Mouse (Mus musculus): ENCODE data around the gene Arcn1. TPM values are rescaled to one million over a fixed set of nuclear protein-coding genes. Genes with fewer than 3 reads are reported as not detected.
A peak's percentile ranks its signal among the peaks of the same experiment; 100 is the strongest.

Arcn1 gene
- polyA plus RNA-seq (2016; fragmentation: Nextera tagmentation; extraction: Ambion mirVana), result 154 and 170 TPM in 2 replicates

- H3K36me3 ChIP-seq, result peaks cover 4% of the 10 kb centered on the region; the same call in 1 of the 2 replicates
- H3K4me1 ChIP-seq (replicated peaks), result peaks cover 22% of the 10 kb centered on the region
- peak; percentile 94 for DNase-seq (ENCODE audit: low spot score)
- WGBS, result under 1% methylated on average over 82 of the region's 82 CpGs
- peak within 1 kb of the TSS; percentile 100 for H3K4me3 ChIP-seq
- no peaks in the 10 kb centered on the region for H3K9me3 ChIP-seq
- no peaks in the 10 kb centered on the region for H3K27me3 ChIP-seq (ENCODE audit: insufficient read depth, poor library complexity, severe bottlenecking)
- H3K27ac ChIP-seq, result peak within 1 kb of the TSS; percentile 97
Measured at GRCm38 (mm10) chr9:44767101-44768028, at the start of gene Arcn1, which contains the start of gene Ift46. Arcn1 (minus strand) TSS chr9:44767845. Ift46 (plus strand) TSS chr9:44767908.

DNA sequence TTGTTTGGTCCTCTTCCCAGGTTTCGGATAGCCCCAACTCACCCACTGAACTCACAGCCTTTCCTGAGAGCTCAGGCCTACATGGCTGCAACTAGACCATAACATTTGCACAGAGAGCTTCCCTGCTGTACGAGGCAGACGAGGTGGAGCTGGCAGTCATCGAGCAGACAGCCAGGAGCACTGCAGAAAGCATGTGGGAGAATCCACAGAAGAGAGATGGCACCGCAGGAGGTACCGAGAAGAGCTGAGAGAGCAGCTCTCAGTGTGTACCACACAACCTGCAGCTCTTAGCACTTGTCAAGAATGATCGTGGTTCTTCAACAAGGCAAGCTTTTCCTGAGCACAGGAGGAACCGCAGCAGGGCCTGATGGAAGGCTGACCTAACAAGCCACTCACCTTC is 46.5 kb upstream of the Arcn1 start:
- H3K36me3 ChIP-seq, result peaks cover 100% of the 10 kb centered on the region
- DNase-seq (ENCODE audit: low spot score), result no peak
- 93% methylated on average over 8 of the region's 8 CpGs for WGBS

DNA sequence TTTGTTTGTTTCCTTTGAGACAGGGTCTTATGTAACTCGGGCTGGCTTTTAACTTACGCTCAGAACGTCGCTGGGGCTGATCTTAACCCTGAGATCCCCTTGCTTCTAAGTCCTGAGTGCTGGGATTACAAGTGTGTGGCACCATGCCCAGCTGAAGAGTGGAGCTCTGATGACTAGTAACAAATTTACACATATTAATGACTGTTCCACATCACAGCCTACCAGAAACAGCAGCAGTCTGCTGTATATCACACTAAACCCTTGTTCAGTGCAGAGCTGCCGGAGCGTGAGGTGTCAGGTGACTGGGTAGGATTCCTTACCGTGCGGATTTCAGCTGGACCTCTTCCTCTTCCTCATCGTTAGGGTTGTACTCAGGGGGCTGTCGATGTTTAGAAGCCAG is 42.7 kb upstream of the Arcn1 start:
- no peak overlapping the region for H3K27ac ChIP-seq
- peaks cover 100% of the 10 kb centered on the region for H3K36me3 ChIP-seq
- 93% methylated on average over 10 of the region's 10 CpGs for WGBS

More for the DNA sequence above, 46.5 kb upstream of the Arcn1 start:
- no peaks in the 10 kb centered on the region for H3K9me3 ChIP-seq
- no peaks in the 10 kb centered on the region for H3K27me3 ChIP-seq (ENCODE audit: insufficient read depth, poor library complexity, severe bottlenecking)
- no peak overlapping the region for H3K4me3 ChIP-seq
- no peaks in the 10 kb centered on the region for H3K4me1 ChIP-seq (replicated peaks)
- no peak overlapping the region for H3K27ac ChIP-seq

DNA sequence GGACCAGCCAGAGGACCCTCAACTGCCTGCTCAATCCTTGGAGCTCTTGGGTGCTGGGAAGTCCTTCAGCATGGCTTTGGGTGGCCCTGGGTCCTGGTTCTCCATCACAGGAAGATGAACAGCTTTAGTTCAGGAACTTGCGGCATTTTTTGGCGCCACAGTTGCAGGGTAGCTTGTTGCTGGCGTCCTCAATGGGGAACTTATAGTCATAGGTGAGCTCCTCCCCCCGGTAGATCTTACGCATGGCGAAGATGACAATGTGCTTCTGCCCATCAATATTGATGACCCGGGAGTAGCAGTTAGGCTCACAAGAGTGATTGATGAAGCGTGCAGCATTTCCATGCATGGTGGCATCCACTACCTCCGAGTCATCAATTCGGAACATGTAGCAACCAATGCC is 40.1 kb upstream of the Arcn1 start:
- 0 out of 2 replicates have a peak, but pooled peaks cover under 1% of the 10 kb centered on the region for H3K27me3 ChIP-seq (ENCODE audit: insufficient read depth, poor library complexity, severe bottlenecking)
- H3K27ac ChIP-seq, result no peak overlapping the region
- H3K9me3 ChIP-seq, result no peaks in the 10 kb centered on the region
- H3K36me3 ChIP-seq, result peaks cover 83% of the 10 kb centered on the region
- H3K4me1 ChIP-seq (replicated peaks), result no peaks in the 10 kb centered on the region
- no peak overlapping the region for H3K4me3 ChIP-seq
- 94% methylated on average over 10 of the region's 10 CpGs for WGBS
- no peak for DNase-seq (ENCODE audit: low spot score)

More for the DNA sequence above, 42.7 kb upstream of the Arcn1 start:
- DNase-seq (ENCODE audit: low spot score), result no peak
- Histone ChIP-seq H3K27me3 (ENCODE audit: insufficient read depth, poor library complexity, severe bottlenecking) (no peaks in the 10 kb centered on the region), H3K9me3 (no peaks in the 10 kb centered on the region), H3K4me1 (replicated peaks) (no peaks in the 10 kb centered on the region), H3K4me3 (no peak overlapping the region)

DNA sequence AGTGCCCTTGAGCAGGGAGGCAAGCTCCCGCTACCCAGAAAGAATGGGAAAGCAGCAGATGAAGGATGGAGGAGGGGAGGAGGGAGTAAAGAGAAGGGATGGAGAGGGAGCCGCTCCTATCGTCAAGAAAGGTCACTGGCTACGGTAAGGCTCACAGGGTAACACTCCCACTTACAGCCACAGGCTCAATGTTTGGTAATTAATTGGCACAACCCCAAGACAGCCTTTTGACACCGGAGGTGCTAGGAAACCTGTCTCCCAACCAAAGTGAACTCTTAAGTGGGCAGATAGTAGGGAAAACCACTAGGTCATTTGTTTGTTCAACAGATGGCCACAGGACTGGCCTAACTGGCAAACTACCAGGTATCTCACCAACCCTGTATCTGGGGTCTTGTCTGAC is 39.5 kb upstream of the Arcn1 start:
- peaks cover 77% of the 10 kb centered on the region for H3K36me3 ChIP-seq
- WGBS, result 74% methylated on average over 5 of the region's 5 CpGs
- H3K9me3 ChIP-seq, result no peaks in the 10 kb centered on the region

GRCm38 (mm10) chr9:44805536-44805935 is 37.9 kb upstream of the Arcn1 start:
- peaks cover 61% of the 10 kb centered on the region for H3K36me3 ChIP-seq
- 98% methylated on average over 5 of the region's 5 CpGs for WGBS

More for the DNA sequence above, 39.5 kb upstream of the Arcn1 start:
- no peak overlapping the region for H3K27ac ChIP-seq
- DNase-seq (ENCODE audit: low spot score), result no peak
- peaks cover 4% of the 10 kb centered on the region; the same call in 1 of the 2 replicates for H3K27me3 ChIP-seq (ENCODE audit: insufficient read depth, poor library complexity, severe bottlenecking)
- H3K4me1 ChIP-seq (replicated peaks), result no peaks in the 10 kb centered on the region
- H3K4me3 ChIP-seq, result no peak overlapping the region

GRCm38 (mm10) chr9:44804678-44805077 is 37.0 kb upstream of the Arcn1 start:
- DNase-seq (ENCODE audit: low spot score), result no peak
- WGBS, result 92% methylated on average over 10 of the region's 10 CpGs
- H3K4me3 ChIP-seq, result no peak overlapping the region

More at GRCm38 (mm10) chr9:44805536-44805935, 37.9 kb upstream of the Arcn1 start:
- no peaks in the 10 kb centered on the region for H3K4me1 ChIP-seq (replicated peaks)
- no peak overlapping the region for H3K27ac ChIP-seq
- H3K27me3 ChIP-seq (ENCODE audit: insufficient read depth, poor library complexity, severe bottlenecking), result peaks cover 20% of the 10 kb centered on the region
- no peaks in the 10 kb centered on the region for H3K9me3 ChIP-seq
- H3K4me3 ChIP-seq, result no peak overlapping the region
- DNase-seq (ENCODE audit: low spot score), result no peak

GRCm38 (mm10) chr9:44802808-44803450 is 35.3 kb upstream of the Arcn1 start, which contains the start of gene Ttc36:
Ttc36 (minus strand) TSS chr9:44803072.
- 78% methylated on average over 4 of the region's 4 CpGs for WGBS
- Histone ChIP-seq H3K9me3 (no peaks in the 10 kb centered on the region), H3K27ac (no peak within 1 kb of the TSS), H3K27me3 (ENCODE audit: insufficient read depth, poor library complexity, severe bottlenecking) (peaks cover 40% of the 10 kb centered on the region), H3K4me3 (no peak within 1 kb of the TSS), H3K4me1 (replicated peaks) (peaks cover 25% of the 10 kb centered on the region), H3K36me3 (peaks cover 35% of the 10 kb centered on the region)
- no peak for DNase-seq (ENCODE audit: low spot score)

More at GRCm38 (mm10) chr9:44804678-44805077, 37.0 kb upstream of the Arcn1 start:
- Histone ChIP-seq H3K9me3 (no peaks in the 10 kb centered on the region), H3K27me3 (ENCODE audit: insufficient read depth, poor library complexity, severe bottlenecking) (peaks cover 28% of the 10 kb centered on the region), H3K36me3 (peaks cover 52% of the 10 kb centered on the region), H3K27ac (no peak overlapping the region), H3K4me1 (replicated peaks) (peaks cover 8% of the 10 kb centered on the region)

- Histone ChIP-seq H3K9me3 (no peaks in the 10 kb centered on the region), H3K27ac (no peak overlapping the region), H3K36me3 (peaks cover 22% of the 10 kb centered on the region), H3K4me3 (no peak overlapping the region), H3K4me1 (replicated peaks) (peaks cover 25% of the 10 kb centered on the region), H3K27me3 (ENCODE audit: insufficient read depth, poor library complexity, severe bottlenecking) (peaks cover 48% of the 10 kb centered on the region)
- no peak for DNase-seq (ENCODE audit: low spot score)
- WGBS, result 83% methylated on average over 6 of the region's 6 CpGs
Measured at GRCm38 (mm10) chr9:44801669-44802068, 34.0 kb upstream of the Arcn1 start.

DNA sequence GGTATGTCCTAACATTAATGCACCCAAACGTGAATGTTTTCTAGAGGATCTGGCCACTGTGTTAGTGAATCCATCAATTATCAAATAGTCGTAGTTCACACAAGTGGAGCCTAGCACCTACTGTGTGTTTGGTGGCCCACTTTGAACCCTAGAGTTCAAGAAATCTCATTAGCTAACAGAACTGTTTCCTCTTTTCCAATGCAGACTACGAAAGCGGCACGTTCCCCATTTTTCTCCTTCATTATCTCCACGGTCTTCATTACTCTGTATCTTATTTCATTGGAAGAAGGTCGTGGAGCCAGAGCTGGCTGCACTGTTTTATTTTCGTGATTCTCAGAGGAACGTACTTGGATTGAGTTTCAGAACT is 32.3 kb upstream of the Arcn1 start:
- H3K4me1 ChIP-seq (replicated peaks), result peaks cover 25% of the 10 kb centered on the region
- peak overlapping the region; percentile 87 for H3K27ac ChIP-seq
- no peak for DNase-seq (ENCODE audit: low spot score)
- peaks cover 54% of the 10 kb centered on the region for H3K27me3 ChIP-seq (ENCODE audit: insufficient read depth, poor library complexity, severe bottlenecking)
- H3K36me3 ChIP-seq, result peaks cover 5% of the 10 kb centered on the region
- H3K9me3 ChIP-seq, result no peaks in the 10 kb centered on the region
- H3K4me3 ChIP-seq, result peak overlapping the region; percentile 67
- 45% methylated on average over 9 of the region's 9 CpGs for WGBS

DNA sequence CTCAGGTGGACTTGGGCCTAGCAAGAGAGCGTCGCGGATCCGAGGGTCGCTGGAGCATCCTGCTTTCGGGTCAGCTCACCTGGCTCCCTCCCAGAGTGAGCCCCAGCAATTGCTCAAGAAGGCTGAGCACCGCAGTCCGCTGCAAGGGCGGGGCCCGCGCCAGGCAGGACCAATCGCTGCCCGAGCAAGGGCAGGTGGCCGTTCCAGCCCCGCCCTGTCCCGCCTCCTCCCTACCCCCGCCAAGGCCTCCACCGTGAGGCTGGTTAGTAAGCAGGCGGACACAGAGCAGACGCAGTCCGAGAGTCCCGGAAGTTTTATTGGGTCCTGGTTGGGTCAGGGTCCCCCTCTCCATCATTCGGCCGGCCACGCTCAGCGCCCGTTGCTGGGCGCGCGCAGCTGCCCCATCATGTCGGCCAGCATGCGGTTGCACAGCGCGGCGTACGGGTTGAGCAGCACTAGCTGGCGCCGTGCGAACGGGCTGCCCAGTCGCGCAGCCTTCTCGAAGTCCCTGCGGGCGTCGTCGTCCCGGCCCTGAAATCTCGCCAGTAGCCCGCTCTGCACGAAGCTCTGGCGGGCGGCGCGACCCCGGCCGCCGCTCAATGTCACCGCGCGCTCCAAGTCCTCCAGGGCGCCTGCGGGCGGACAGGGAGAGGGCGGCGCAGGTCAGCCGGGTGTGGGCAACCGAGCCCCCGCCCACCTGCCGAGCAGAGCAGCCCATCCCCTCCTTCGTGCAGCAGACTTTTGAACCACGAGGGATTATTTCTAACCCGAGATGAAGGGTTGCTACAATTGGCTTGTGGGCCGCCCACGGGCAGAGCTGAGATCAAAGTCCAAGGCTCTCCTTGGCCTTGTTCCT is 31.7 kb upstream of the Arcn1 start, which contains the start of gene Tmem25:
TSS of gene Tmem25 (minus strand) at position 206 of the 856 bp plus-strand sequence.
- WGBS, result under 1% methylated on average over 75 of the region's 75 CpGs
- Histone ChIP-seq H3K27me3 (ENCODE audit: insufficient read depth, poor library complexity, severe bottlenecking) (peaks cover 54% of the 10 kb centered on the region), H3K27ac (peak within 1 kb of the TSS; percentile 87), H3K36me3 (no peaks in the 10 kb centered on the region), H3K9me3 (no peaks in the 10 kb centered on the region), H3K4me1 (replicated peaks) (peaks cover 25% of the 10 kb centered on the region), H3K4me3 (peak within 1 kb of the TSS; percentile 67)
- peak; percentile 86 for DNase-seq (ENCODE audit: low spot score)

GRCm38 (mm10) chr9:44798298-44798697 is 30.7 kb upstream of the Arcn1 start:
- Histone ChIP-seq H3K36me3 (no peaks in the 10 kb centered on the region), H3K27me3 (ENCODE audit: insufficient read depth, poor library complexity, severe bottlenecking) (peaks cover 54% of the 10 kb centered on the region), H3K9me3 (no peaks in the 10 kb centered on the region), H3K27ac (no peak overlapping the region), H3K4me1 (replicated peaks) (peaks cover 25% of the 10 kb centered on the region), H3K4me3 (peak overlapping the region; percentile 67)
- DNase-seq (ENCODE audit: low spot score), result no peak
- whole genome bisulfite sequencing, result 40% methylated on average over 7 of the region's 7 CpGs

Data from hindbrain, embryonic 10.5 days (tissue).